Mouse (Mus musculus): Measurements from ENCODE around the gene Nav3. TPM values are rescaled to one million over a fixed set of nuclear protein-coding genes. Genes with fewer than 3 reads are reported as not detected.

Gene Nav3
- polyA plus RNA-seq, 1 experiment from 2014 or later: 13.2 TPM

DNA sequence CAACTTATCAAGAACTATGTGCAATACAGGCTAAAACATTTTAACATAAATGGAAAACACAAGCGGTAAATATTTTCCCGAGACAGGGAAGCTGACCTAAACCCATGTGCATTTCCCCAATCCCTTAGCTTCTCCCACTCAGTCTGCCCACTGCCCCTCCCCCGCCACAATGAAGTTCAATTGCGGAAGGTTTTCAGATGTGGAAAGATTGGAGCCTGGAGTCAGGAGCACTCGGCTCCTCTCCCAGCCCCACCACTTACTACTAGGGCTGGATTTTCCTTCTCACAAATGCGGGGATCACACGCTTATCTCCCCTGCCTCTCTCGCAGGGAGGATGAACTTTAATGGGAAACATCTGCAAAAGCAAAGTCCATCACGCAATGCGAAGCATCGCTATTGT, 534.6 kb downstream of the Nav3 start:
- peak; percentile 31 for ATAC-seq
- 63% methylated on average over 11 of the region's 11 CpGs for WGBS

DNA sequence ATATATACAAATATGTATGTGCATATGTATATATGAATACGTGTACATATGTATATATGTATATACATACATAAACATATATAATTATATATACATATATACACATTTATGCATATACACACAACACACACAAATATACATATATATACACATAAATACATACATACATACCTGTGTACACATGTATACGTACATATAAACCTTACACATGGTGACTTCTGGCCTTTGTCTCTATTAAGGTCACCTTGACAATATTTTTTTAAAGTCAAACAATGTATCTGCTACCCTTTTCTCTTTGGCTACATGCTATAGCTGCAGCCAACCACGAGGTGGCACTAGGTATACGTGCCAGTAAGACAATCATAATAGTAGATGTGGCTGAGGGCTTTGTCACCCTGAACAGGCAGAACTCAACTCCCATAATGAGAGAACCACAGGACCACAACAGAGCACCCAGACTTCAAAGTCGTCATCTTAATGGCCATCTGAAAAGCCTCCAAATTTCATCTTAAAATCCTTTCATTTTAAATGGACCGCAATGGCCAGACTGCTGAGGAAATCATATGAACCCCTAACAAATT, 535.3 kb downstream of the Nav3 start:
- 14% methylated on average over 6 of the region's 6 CpGs for WGBS
- H3K4me1 ChIP-seq: peaks cover 8% of the 10 kb centered on the region; the same call in 1 of the 2 replicates
- no peaks in the 10 kb centered on the region for H3K9me3 ChIP-seq (replicated peaks)
- peak; percentile 92 for ATAC-seq
- H3K4me3 ChIP-seq: no peak overlapping the region
- no peaks in the 10 kb centered on the region for H3K27me3 ChIP-seq
- no peaks in the 10 kb centered on the region for H3K36me3 ChIP-seq (ENCODE audit: poor library complexity, severe bottlenecking)
- no peak overlapping the region for H3K27ac ChIP-seq
- no peak overlapping the region for H3K9ac ChIP-seq
- H3K4me2 ChIP-seq: no peak overlapping the region

More for the DNA sequence above, 534.6 kb downstream of the Nav3 start:
- Histone ChIP-seq H3K4me1 (peaks cover 8% of the 10 kb centered on the region; the same call in 1 of the 2 replicates), H3K9ac (no peak overlapping the region), H3K4me2 (no peak overlapping the region), H3K27ac (no peak overlapping the region), H3K9me3 (replicated peaks) (no peaks in the 10 kb centered on the region), H3K4me3 (no peak overlapping the region), H3K36me3 (ENCODE audit: poor library complexity, severe bottlenecking) (no peaks in the 10 kb centered on the region), H3K27me3 (no peaks in the 10 kb centered on the region)

DNA sequence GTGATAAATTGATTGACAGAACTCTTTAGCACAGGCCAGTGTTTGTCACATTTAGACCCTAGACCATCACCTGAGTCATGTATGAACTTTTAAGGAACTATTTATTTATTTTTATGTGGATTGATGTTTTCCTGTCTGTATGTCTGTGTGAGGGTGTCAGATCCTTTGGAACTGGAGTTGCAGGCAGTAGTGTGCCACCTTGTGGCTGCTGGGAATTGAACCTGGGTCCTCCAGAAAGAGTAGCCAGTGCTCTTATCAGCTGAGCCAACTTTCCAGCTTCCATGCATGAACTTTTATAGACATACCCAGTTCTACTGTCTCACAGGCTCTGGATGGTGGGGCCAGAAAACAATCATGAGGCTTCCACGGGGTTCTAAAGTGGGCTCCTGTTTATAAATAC, 536.5 kb downstream of the Nav3 start:
- no peak for ATAC-seq
- 40% methylated on average over 1 of the region's 1 CpGs for WGBS
- no peaks in the 10 kb centered on the region for H3K9me3 ChIP-seq (replicated peaks)
- H3K4me1 ChIP-seq: peaks cover 8% of the 10 kb centered on the region; the same call in 1 of the 2 replicates
- no peak overlapping the region for H3K27ac ChIP-seq
- H3K36me3 ChIP-seq (ENCODE audit: poor library complexity, severe bottlenecking): no peaks in the 10 kb centered on the region
- no peaks in the 10 kb centered on the region for H3K27me3 ChIP-seq
- no peak overlapping the region for H3K4me3 ChIP-seq
- no peak overlapping the region for H3K4me2 ChIP-seq
- H3K9ac ChIP-seq: no peak overlapping the region

DNA sequence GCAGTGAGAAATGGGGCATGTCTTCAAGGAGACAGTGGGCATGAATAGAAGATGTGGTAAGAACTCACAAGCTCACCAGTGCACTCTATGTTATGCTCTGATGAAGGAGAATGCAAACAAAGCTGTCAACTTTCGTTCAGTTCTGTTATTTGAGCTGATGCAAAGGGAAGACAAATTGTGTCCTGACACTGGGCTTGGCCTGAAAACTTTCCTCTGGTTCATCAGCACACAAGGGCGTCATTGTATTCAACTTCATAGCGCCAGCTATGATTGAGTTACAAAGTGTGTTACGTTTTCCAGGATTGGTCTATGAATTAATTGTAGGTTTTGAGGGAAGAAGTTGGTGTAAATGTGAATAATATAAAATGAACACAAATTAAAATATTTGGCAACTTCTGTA, 548.8 kb downstream of the Nav3 start:
- no peaks in the 10 kb centered on the region for H3K27me3 ChIP-seq
- H3K36me3 ChIP-seq (ENCODE audit: poor library complexity, severe bottlenecking): no peaks in the 10 kb centered on the region
- no peak for ATAC-seq
- H3K27ac ChIP-seq: no peak overlapping the region
- no peaks in the 10 kb centered on the region for H3K9me3 ChIP-seq (replicated peaks)
- no peaks in the 10 kb centered on the region for H3K4me1 ChIP-seq
- H3K4me2 ChIP-seq: no peak overlapping the region
- WGBS: 82% methylated on average over 4 of the region's 4 CpGs
- H3K9ac ChIP-seq: no peak overlapping the region
- no peak overlapping the region for H3K4me3 ChIP-seq

DNA sequence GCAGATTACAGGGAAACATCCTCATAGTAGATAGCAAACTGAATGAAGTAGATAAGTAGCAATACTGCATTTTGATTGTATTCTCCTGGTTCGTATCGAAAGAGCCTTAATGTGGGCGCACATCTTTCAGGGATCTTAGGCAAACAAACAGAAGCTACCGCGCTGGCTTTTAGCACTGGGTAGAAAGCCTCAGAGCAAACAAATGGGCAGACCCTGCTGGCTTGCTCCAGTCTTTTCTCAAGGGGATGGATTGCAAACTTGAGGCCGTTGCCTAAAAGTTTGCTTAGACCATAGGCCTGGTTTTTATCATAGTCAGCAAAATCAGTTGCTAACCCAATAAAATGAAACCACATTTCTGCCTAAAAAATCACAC, 549.6 kb downstream of the Nav3 start:
- H3K27me3 ChIP-seq: no peaks in the 10 kb centered on the region
- H3K36me3 ChIP-seq (ENCODE audit: poor library complexity, severe bottlenecking): no peaks in the 10 kb centered on the region
- ATAC-seq: no peak
- WGBS: 88% methylated on average over 6 of the region's 6 CpGs
- H3K9ac ChIP-seq: no peak overlapping the region
- H3K4me2 ChIP-seq: no peak overlapping the region
- H3K27ac ChIP-seq: no peak overlapping the region
- H3K4me3 ChIP-seq: no peak overlapping the region
- no peaks in the 10 kb centered on the region for H3K4me1 ChIP-seq
- no peaks in the 10 kb centered on the region for H3K9me3 ChIP-seq (replicated peaks)

DNA sequence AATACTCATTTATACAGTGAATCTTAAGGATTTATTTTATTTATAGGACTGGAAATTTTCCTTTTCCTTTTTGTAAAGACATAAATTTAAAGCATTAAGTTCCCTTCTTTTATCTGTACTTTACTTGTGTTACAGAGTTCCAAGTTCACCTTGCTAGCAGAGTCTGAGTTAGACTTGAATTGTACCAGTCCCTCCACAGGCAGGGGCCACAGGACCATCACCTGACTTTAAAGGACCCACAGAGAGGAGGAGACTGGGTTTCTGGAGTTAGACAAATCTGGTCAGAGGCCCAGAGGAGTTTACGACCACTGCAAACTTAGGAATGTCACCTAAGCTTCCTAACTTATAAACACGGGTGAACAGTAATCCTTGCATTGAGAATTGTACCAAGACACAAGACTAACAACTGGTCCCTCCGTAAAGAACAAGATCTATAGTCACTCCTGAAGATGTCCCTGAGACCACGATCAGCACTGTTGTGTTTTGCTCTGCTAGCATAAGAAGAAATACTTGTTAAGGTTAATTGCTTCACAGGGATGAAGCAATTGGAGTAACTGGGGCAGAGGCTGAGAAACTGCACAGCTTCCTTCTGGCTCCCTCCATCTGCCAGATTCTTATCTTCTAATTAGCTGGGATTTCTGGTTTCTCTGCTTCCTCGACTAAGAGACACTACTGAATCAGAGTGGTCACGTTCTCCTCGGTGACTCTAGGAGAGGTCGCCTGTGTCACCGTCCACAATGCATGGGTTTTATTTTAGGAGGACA, 550.2 kb downstream of the Nav3 start:
- WGBS: 77% methylated on average over 9 of the region's 9 CpGs
- Histone ChIP-seq H3K4me1 (no peaks in the 10 kb centered on the region), H3K9ac (no peak overlapping the region), H3K27ac (no peak overlapping the region), H3K9me3 (replicated peaks) (no peaks in the 10 kb centered on the region), H3K27me3 (no peaks in the 10 kb centered on the region), H3K4me3 (no peak overlapping the region), H3K36me3 (ENCODE audit: poor library complexity, severe bottlenecking) (no peaks in the 10 kb centered on the region), H3K4me2 (no peak overlapping the region)
- ATAC-seq: no peak

DNA sequence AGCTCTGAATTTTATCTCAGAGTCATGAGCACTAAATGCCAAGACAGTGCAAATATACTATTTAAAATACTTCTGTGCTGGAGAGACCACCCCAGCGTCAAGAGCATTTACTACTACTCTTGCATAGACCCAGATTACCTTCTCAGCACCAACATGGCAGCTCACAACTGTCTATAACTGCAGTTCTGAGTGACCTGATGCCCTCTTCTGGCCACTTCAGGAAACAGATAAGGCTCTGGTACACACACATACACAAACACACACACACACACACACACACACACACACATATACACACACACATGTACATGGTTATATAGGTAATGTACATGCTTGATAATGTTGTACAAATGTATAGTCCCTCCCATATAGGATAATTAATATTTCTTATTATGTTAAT, 551.2 kb downstream of the Nav3 start:
- no peaks in the 10 kb centered on the region for H3K27me3 ChIP-seq
- no peaks in the 10 kb centered on the region for H3K36me3 ChIP-seq (ENCODE audit: poor library complexity, severe bottlenecking)
- 94% methylated on average over 1 of the region's 1 CpGs for WGBS
- no peak overlapping the region for H3K9ac ChIP-seq
- H3K9me3 ChIP-seq (replicated peaks): no peaks in the 10 kb centered on the region
- no peaks in the 10 kb centered on the region for H3K4me1 ChIP-seq
- no peak overlapping the region for H3K27ac ChIP-seq
- no peak overlapping the region for H3K4me3 ChIP-seq
- no peak overlapping the region for H3K4me2 ChIP-seq
- no peak for ATAC-seq

DNA sequence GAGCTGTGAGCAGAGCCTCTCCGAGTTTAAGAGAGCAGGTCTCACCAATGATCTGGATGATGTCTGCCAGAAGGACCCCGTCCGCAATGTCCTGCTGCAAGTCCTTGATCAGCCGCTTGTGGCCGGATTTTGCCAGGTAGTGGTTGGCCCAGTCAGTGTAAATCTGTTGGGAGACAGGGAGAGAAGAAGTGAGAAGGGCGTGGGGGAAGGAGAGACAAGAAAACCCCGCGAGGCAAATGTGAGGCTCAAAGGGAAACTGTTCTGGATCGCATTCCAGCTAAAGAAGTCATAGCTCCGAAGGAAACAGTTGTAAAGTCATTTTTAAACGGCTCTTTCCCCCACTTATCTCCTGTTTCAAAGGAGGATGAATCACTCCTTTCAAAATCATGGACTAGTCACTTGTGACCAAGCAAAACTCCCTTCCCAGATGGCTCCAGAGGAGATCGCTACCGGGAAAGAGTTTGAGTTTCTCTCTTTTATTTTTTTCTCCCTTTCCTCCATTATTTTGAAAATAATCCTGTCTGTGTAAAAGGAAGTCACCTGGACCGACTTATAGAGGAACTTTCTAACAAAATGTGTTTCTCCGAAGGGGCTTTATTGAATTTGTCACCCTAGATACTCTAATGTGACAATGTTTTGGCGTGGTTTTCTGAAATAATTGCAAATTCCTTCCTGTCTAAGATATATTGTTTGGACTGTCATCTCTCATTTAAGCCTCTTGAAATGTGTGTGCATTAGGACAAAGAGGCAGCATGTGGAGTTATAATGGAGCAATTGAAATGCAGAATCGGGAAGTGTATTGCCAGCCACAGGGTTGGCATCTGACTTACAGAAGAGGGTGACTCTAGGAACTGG, 552.1 kb downstream of the Nav3 start:
- H3K27ac ChIP-seq: no peak overlapping the region
- H3K9me3 ChIP-seq (replicated peaks): no peaks in the 10 kb centered on the region
- WGBS: 77% methylated on average over 17 of the region's 17 CpGs
- no peaks in the 10 kb centered on the region for H3K27me3 ChIP-seq
- no peak for ATAC-seq
- no peak overlapping the region for H3K4me2 ChIP-seq
- no peak overlapping the region for H3K4me3 ChIP-seq
- no peaks in the 10 kb centered on the region for H3K4me1 ChIP-seq
- H3K36me3 ChIP-seq (ENCODE audit: poor library complexity, severe bottlenecking): no peaks in the 10 kb centered on the region
- H3K9ac ChIP-seq: no peak overlapping the region

DNA sequence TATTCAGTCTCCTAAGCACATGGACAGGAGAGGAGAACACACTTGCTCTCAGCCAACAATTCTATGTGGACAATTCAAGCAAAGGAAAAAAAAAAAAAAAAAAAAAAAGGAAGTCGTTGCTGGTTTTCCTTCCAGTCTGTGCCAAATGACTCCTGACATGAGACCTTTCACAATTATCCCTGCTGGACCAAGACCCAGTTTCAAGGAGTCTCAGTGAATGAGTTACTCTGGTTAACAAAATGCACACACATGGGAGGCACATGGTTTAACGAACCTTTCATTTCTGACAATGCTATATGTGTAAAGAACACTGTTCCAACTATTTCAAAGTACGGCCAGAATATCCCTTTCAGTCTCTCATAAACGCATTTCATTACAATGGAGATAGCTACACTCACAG, 552.8 kb downstream of the Nav3 start:
- no peak overlapping the region for H3K4me2 ChIP-seq
- H3K4me1 ChIP-seq: no peaks in the 10 kb centered on the region
- H3K9me3 ChIP-seq (replicated peaks): no peaks in the 10 kb centered on the region
- ATAC-seq: no peak
- H3K36me3 ChIP-seq (ENCODE audit: poor library complexity, severe bottlenecking): no peaks in the 10 kb centered on the region
- no peak overlapping the region for H3K9ac ChIP-seq
- no peak overlapping the region for H3K4me3 ChIP-seq
- H3K27me3 ChIP-seq: no peaks in the 10 kb centered on the region
- H3K27ac ChIP-seq: no peak overlapping the region
- 79% methylated on average over 4 of the region's 4 CpGs for WGBS

DNA sequence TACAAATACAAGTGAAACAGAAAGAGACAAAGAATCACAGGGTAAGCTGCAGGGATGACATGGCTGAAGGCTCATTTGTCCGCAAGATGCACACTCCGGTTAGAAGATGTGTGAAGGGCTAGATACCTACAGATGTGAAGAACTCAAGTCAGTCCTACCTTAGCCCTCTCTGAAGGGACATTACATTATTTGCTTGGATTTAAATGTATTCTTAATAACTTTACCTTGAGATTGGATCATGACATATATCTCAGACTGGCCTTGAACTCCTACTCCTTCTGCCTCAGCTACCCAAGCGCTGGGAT, 566.9 kb downstream of the Nav3 start:
- ATAC-seq: no peak
- Histone ChIP-seq H3K9me3 (replicated peaks) (no peaks in the 10 kb centered on the region), H3K27ac (no peak overlapping the region), H3K36me3 (ENCODE audit: poor library complexity, severe bottlenecking) (no peaks in the 10 kb centered on the region), H3K4me2 (no peak overlapping the region), H3K27me3 (no peaks in the 10 kb centered on the region), H3K4me1 (no peaks in the 10 kb centered on the region), H3K4me3 (no peak overlapping the region), H3K9ac (no peak overlapping the region)
- 71% methylated on average over 3 of the region's 3 CpGs for WGBS

DNA sequence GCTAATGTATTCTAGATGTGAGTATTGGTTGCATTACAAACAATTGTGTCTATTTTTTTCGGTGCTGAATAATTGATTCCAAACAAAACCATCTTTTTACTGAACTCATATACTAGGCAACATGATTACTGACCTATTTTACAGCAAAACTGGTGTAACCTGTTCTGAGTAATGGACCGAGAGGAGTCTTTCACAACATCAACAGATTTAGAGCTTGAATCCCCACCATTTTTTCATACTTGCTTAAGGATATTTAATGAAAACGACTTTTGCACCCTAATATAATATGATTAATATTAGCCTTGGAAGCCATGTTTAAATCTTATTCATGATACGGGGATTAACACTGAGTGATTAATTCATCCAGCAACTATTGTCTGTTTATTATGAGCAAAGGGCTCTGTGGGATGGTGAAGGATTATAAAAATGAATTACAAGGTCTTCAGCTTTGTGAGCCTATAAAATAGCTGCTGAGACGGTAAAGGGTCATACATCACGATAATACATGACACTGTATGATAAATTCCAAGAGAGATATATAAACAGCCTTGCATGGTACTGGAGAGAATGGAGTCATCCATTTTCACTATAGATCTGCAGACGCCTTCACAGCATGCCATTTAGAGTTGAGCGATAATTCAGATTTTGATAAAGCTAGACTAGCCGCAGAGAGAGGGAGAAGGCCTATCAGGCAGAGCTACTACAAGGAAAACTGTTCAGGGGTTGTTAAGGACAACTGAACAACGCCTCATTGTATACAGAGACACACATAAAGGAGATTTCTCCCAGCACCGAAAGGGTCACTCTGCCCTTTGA, 567.4 kb downstream of the Nav3 start:
- H3K9ac ChIP-seq: no peak overlapping the region
- H3K9me3 ChIP-seq (replicated peaks): no peaks in the 10 kb centered on the region
- no peak overlapping the region for H3K4me2 ChIP-seq
- no peaks in the 10 kb centered on the region for H3K27me3 ChIP-seq
- no peak for ATAC-seq
- no peaks in the 10 kb centered on the region for H3K36me3 ChIP-seq (ENCODE audit: poor library complexity, severe bottlenecking)
- no peaks in the 10 kb centered on the region for H3K4me1 ChIP-seq
- WGBS: 76% methylated on average over 11 of the region's 11 CpGs
- no peak overlapping the region for H3K27ac ChIP-seq
- no peak overlapping the region for H3K4me3 ChIP-seq

DNA sequence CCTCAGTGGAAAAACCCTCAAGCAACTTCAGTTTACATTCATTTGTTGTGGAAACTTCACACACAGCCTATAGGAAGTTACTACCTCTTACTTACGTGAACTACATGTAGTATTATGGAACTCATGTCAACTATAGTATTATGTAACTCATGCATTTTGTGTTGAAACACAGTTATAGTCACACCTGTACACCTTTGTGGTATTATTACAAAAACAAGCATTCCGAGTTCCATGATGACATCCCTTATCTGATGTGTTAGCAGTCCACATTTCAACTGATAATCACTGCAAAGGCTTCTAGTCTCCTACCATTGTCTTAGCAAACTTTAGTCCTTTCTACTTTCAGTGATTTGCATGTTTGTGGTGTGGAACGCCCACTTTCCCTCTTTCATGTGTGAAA, 568.8 kb downstream of the Nav3 start:
- Histone ChIP-seq H3K27me3 (no peaks in the 10 kb centered on the region), H3K9ac (no peak overlapping the region), H3K36me3 (ENCODE audit: poor library complexity, severe bottlenecking) (no peaks in the 10 kb centered on the region), H3K9me3 (replicated peaks) (no peaks in the 10 kb centered on the region), H3K4me2 (no peak overlapping the region), H3K4me1 (no peaks in the 10 kb centered on the region), H3K27ac (no peak overlapping the region), H3K4me3 (no peak overlapping the region)
- WGBS: 85% methylated on average over 3 of the region's 3 CpGs
- ATAC-seq: no peak
